Mouse (Mus musculus): Measurements from ENCODE around the gene Ipcef1.

Ipcef1 gene

GRCm38 (mm10) chr10:7052315-7053017, at the start of gene Ipcef1:
Gene Ipcef1 (minus strand): TSS chr10:7052478.
- peak; percentile 24 for DNase-seq

DNA sequence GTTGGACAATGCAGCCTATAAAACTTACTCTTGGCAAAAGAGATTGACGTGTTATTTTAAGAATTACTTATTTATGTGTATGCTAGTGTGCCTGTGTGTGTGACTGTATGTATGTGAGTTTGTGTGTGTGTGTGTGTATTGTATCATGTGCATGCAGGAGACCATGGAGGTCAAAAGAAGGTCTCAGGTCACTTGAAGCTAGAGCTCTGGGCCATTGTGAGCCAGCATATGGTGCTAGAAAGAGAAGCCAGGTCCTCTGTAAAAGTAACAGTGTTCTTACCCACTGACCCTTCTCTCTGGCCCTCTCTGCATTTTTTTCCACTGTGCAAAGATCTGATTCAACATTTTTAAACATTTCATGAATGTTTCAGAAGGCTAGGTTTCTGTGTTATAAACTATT, 25.7 kb upstream of the Ipcef1 start:
- no peak for DNase-seq

- no peak for DNase-seq
These were observed 25.1 kb upstream of the Ipcef1 start for GRCm38 (mm10) chr10:7077389-7077808.

DNA sequence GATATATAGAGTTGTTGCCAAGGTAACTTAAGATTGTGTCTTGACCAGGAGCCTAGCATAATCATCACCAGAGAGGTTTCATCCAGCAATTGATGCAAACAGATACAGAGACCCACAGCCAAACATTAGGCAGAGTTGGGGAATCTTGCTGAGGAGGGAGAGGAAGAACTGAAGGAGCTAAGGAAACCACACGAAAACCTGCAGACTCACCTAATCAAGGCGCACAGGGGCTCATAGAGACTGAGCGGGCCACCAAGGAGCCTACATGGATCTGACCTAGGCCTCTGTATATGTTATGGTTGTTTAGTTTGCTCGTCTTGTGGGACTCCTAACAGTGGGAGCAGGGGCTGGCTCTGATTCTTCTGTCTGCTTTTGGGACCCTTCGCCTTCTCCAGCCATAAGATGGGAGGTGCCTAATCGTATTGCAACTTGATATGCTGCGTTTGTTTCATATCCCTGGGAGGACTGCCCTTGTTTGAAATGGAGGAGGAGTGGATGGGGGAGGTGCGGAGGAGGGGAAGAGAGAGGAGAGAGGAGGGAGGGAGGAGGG, 24.5 kb upstream of the Ipcef1 start:
- DNase-seq: no peak

DNA sequence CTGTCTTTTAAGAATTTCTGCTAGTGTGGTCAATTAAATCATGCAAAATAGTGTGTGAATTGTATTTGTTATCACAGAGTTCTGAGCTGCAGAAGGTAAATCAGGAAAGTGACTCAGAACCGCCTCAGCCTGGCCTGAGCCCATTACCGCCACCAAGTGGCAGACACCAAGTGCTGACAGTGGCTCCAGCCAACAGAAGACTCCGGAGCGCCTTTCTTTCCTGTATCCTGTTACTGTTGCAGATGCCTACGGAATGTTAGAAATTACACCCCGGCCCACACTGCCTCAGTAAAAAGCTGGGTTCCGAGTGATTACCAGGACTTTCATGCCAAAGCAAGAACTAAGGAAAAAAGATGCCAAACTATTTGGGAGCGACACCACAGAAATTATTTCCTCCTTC, 23.9 kb upstream of the Ipcef1 start:
- peak; percentile 60 for DNase-seq

DNA sequence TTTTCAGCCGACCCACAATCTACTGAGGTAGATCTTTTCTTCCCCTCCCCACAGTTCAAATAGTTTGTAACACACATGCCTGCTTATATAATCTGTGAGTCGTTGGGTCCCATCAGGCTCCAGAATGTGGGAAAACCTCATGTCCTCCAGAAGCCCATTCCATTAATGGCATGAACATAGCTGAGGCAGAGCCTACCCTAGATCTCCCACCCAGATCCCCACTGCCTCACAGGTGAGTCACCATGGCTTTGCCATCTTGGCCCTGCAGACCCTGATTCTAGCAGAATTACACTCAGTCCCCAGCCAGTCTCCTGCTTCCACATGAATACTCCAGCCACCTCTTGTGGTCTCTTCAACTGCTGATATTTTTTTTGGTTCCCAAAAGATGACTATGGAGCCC, 23.4 kb upstream of the Ipcef1 start:
- no peak for DNase-seq

DNA sequence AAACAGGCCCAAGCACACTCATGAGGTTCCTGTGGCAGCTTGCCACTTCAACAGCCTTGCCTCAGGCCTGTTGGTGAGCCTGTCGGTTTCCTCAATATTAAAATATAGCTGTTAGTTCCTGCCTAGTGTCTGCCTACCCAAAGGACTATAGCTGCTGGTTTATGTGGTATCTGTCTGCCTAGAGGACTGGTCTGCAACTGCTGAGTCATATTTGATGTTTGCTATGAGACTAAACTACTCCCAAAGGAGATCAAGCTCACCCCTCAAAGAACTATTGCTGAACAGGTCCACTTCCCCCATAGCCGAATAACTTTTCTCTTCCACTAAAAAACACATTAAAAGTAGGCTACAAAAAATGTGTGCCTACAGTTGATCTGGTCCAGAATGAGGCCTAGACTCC, 22.0 kb upstream of the Ipcef1 start:
- no peak for DNase-seq

GRCm38 (mm10) chr10:7070924-7071323, 18.6 kb upstream of the Ipcef1 start:
- DNase-seq: no peak

- no peak for DNase-seq
These were observed 18.0 kb upstream of the Ipcef1 start for GRCm38 (mm10) chr10:7070100-7070835.

DNA sequence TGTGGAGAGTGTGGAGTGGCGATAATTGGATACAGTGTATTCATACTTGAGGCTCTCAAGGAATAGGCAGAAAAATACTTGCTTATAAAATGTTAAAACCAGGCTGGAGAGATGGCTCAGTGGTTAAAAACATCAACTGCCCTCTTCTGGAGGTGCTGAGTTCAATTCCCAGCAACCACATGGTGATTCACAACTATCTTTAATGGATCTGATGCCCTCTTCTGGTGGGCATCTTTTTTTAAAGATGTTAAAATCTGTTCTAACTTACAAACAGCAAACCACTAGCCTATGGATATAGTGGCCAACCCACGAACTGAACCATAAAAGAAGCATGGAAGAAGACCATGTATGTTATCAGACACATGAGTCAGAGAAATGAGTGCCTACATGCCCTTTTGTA, 16.8 kb upstream of the Ipcef1 start:
- DNase-seq: no peak

DNA sequence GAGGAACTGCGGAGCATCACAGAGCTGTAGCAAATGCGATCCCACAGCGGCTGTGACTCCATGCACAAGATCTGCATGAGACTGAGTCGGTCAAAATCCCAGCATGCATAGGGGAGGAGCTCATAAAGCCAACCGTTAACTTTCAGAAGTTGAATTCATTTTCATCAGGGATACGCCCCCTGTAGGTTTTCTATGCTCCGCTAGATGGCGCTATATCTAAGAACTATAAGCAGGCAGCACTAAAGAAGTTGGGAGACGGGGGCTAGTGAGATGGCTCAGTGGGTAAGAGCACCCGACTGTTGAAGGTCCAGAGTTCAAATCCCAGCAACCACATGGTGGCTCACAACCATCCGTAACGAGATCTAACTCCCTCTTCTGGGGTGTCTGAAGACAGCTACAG, 16.3 kb upstream of the Ipcef1 start:
- no peak for DNase-seq

DNA sequence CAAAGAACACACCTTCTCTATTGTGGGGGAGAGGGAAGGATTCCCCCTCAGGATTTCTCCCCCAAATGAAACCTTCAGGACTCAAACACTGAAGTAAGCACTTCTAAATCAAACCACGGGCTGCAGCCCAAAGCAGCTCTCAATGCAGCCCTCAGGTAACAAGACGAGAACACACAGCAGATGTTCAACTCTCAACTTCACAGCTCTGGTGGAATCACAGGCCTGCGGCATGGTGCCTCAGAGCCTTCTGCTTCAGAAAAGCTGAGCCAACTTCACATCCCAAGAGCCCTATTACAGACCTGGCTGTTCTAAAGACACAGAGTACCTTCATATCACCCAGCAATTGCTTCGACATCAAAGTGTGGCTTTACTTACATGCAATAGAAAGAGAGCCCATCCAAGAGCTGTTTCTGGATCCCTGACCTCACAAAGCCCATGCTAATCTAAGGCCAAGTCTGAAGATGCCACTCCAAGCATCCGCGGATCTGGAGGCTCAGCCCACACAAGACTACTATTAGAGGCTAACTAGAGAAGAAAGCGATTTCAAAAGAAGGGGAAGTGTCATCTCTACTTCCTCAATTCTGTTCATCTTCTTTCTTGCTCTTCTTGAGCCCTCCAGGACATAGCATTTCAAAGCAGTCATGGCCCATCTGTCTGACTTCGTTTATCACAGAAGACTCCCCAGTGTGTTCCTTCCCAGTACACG, 11.6 kb upstream of the Ipcef1 start:
- DNase-seq: no peak

DNA sequence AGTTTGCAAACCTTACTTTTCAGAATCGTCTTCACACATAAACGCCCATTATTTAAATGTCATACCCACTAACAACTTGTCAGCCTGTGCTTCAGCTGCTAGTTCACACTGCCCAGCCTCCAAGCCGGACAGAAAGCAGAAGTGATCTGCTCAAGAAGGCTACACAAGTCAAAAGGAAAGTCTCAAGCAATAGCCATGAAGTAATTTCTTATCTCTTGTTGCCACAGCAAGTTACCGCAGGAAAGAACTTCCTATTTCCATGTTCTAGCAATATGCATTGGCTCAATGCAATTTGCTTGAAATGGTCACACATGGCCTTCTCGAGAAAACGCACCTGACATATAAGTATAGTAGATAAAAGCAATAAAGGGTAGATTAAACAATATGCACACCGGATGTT, 10.7 kb upstream of the Ipcef1 start:
- DNase-seq: no peak

DNA sequence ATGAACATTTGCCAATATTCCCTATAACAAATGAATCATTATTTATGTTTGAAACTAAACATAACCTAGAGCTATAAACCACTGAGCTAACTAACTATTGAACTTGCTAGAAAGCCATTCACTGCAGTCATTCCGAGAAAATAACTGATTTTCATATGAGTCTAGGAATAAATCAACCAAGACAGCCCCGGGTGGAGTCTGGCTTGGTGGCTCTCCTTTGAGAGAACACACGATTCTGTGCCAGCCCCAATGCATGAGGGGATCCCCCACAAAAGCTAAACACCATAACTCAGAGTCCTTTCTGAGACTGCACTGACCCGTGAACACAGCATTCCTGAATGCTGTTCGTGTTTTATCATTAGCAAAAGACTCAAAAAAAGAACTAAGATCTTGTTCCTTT, 8.0 kb upstream of the Ipcef1 start:
- DNase-seq: no peak

DNA sequence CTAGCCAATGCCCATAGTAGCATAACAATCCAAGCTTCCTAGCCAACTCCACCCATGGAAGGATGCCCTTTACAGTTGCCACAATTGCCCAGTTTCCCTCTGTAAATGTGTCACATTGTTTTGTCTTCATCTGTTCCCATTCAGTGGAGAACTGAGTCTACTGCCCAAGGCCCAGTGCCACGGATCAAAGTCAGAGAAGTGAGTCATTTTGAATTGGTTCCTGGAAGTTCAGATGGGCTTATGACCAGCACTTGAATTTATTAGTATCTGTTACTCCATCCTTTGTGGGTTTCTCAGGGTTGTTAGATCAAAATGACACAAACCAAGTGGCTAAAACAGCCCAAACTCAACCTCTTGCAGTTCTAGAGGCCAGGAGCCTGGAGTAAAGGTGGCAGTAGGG, 5.3 kb upstream of the Ipcef1 start:
- DNase-seq: no peak

DNA sequence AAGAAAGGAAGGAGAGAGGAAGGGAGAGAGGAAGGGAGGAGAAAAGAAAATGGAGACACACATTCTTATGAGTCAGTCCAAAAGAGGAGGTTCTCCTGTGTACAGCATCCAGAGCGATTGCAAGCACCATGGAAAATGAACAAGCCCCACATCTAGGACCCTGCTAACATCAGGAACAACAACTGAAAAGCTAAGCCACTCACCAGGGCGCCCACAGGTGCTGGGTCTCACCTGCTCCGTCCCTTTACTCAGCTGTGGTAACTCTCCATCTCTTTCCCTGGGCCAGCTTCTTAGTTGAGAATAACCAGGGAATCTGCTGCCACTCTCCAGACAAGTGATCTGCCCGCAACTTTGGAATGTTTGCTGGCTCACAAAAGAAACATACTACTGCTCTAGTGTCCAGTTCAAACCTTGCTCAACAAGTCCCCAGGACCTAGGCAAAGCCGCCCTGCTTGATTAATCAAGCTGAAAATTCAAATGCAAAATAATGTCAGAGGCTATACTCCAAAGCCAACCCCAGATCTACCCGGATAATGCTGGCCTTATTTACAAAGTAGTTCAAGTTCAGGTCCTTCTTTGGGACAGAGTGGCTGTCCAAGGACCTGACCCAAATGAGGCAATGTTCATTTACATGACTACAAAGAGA, 2.4 kb upstream of the Ipcef1 start:
- DNase-seq: peak; percentile 66

DNA sequence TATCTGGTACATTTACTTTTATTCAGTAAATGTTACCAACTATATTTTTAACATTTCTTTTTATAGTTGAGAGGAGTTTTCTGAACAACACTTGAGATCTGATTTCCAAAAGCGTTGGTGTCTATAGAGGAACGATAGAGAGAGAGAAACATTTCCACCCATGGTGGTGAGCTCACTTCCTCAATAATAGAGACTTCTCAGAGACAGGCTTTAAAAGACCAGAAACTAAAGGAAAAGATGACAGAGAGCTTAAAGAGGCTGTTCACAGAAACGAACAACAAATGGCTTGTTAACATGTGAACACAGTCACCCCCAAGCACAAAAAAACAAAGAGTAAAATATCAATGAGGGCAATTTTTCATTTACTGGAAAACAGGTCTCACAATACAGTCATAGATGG, 2.4 kb downstream of the Ipcef1 start:
- DNase-seq: no peak

GRCm38 (mm10) chr10:7047919-7048291, 4.4 kb downstream of the Ipcef1 start:
- DNase-seq: no peak

GRCm38 (mm10) chr10:7047288-7047918, 4.9 kb downstream of the Ipcef1 start:
- peak; percentile 30 for DNase-seq

DNA sequence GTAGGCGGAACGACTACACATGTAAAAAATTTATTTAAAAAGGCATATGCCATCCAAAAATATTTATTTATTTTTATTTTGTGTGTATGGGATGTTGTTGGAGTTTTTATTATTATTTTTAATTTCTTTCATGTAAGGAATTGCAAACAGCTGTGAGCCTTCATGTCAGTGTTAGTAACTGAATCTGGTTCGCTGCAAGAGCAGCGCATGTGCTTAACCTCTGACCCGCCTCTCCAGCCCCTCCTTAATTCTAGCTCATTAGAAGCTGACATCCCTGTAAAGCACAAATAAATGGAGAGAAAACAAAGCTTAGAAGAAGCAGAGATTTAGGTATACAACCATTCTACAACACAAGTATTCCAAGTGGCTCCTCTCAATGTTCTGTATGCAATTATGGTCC, 8.4 kb downstream of the Ipcef1 start:
- no peak for DNase-seq

GRCm38 (mm10) chr10:7041032-7041431, 11.2 kb downstream of the Ipcef1 start:
- no peak for DNase-seq

DNA sequence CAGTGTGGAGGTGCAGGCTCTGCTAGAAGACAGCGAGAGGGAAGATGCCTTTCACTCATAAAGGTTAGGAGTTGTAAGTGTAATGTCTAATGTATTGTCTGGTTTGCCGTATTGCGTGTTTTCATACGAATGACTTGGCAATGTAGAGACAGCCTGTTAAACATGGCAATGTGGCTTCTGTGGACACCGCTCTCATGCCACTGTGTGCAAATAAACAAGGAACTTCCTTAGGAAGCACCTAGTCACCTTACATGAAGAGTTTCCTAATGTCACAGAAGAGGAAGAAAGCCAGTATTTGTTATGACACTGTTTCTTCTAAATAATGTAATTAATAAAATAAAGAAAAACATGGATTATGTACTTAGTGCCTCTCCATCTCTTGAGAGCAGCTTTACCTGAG, 15.1 kb downstream of the Ipcef1 start:
- DNase-seq: no peak

GRCm38 (mm10) chr10:7035547-7035946, 16.7 kb downstream of the Ipcef1 start:
- DNase-seq: peak; percentile 17
